Mouse (Mus musculus): ENCODE measurements around the gene Trim2. TPM values are rescaled to one million over a fixed set of nuclear protein-coding genes. Genes with fewer than 3 reads are reported as not detected.

Trim2 gene
- polyA plus RNA-seq, 1 experiment from 2014 or later: 137 TPM

GRCm38 (mm10) chr3:84272293-84273015 lies 34.2 kb downstream of the Trim2 start:
- Histone ChIP-seq H3K9me3 (no peaks in the 10 kb centered on the region), H3K4me2 (no peak overlapping the region), H3K27me3 (no peaks in the 10 kb centered on the region), H3K9ac (no peak overlapping the region), H3K27ac (no peak overlapping the region), H3K36me3 (no peaks in the 10 kb centered on the region), H3K4me3 (no peak overlapping the region), H3K4me1 (replicated peaks) (peaks cover 34% of the 10 kb centered on the region)
- ATAC-seq (ENCODE audit: low FRiP score): no peak
- 67% methylated on average over 10 of the region's 10 CpGs for whole genome bisulfite sequencing

GRCm38 (mm10) chr3:84271794-84272193 lies 34.9 kb downstream of the Trim2 start:
- no peak overlapping the region for H3K27ac ChIP-seq
- H3K27me3 ChIP-seq: no peaks in the 10 kb centered on the region

GRCm38 (mm10) chr3:84271058-84271457 lies 35.6 kb downstream of the Trim2 start:
- 61% methylated on average over 6 of the region's 6 CpGs for WGBS
- Histone ChIP-seq H3K9me3 (no peaks in the 10 kb centered on the region), H3K36me3 (no peaks in the 10 kb centered on the region), H3K27me3 (no peaks in the 10 kb centered on the region), H3K4me3 (no peak overlapping the region), H3K9ac (no peak overlapping the region), H3K27ac (peak overlapping the region; percentile 42; the same call in 1 of the 2 replicates), H3K4me1 (replicated peaks) (peaks cover 37% of the 10 kb centered on the region), H3K4me2 (no peak overlapping the region)
- no peak for ATAC-seq (ENCODE audit: low FRiP score)

More at GRCm38 (mm10) chr3:84271794-84272193, 34.9 kb downstream of the Trim2 start:
- H3K9me3 ChIP-seq: no peaks in the 10 kb centered on the region
- WGBS: 93% methylated on average over 10 of the region's 10 CpGs
- no peak overlapping the region for H3K4me2 ChIP-seq
- no peaks in the 10 kb centered on the region for H3K36me3 ChIP-seq
- ATAC-seq (ENCODE audit: low FRiP score): no peak
- no peak overlapping the region for H3K4me3 ChIP-seq
- H3K9ac ChIP-seq: no peak overlapping the region
- H3K4me1 ChIP-seq (replicated peaks): peaks cover 34% of the 10 kb centered on the region

GRCm38 (mm10) chr3:84270624-84270995 lies 36.1 kb downstream of the Trim2 start:
- Histone ChIP-seq H3K27ac (0 out of 2 replicates have a peak overlapping the region, but pooled peaks have one; percentile 42), H3K9me3 (no peaks in the 10 kb centered on the region), H3K36me3 (no peaks in the 10 kb centered on the region), H3K9ac (peak overlapping the region; percentile 58), H3K4me2 (peak overlapping the region; percentile 41), H3K27me3 (no peaks in the 10 kb centered on the region), H3K4me1 (replicated peaks) (peaks cover 42% of the 10 kb centered on the region), H3K4me3 (peak overlapping the region; percentile 19)
- peak; percentile 55 for ATAC-seq (ENCODE audit: low FRiP score)
- 1% methylated on average over 3 of the region's 3 CpGs for WGBS

- H3K9ac ChIP-seq: peak overlapping the region; percentile 58
- H3K4me3 ChIP-seq: peak overlapping the region; percentile 19
- ATAC-seq (ENCODE audit: low FRiP score): peak; percentile 52; the same call in 1 of the 2 replicates
- peak overlapping the region; percentile 41 for H3K4me2 ChIP-seq
- peaks cover 47% of the 10 kb centered on the region for H3K4me1 ChIP-seq (replicated peaks)
- no peaks in the 10 kb centered on the region for H3K36me3 ChIP-seq
- H3K27me3 ChIP-seq: no peaks in the 10 kb centered on the region
- 0 out of 2 replicates have a peak overlapping the region, but pooled peaks have one; percentile 42 for H3K27ac ChIP-seq
- no peaks in the 10 kb centered on the region for H3K9me3 ChIP-seq
- WGBS: 16% methylated on average over 13 of the region's 13 CpGs
These were observed 36.6 kb downstream of the Trim2 start for GRCm38 (mm10) chr3:84269987-84270623.

GRCm38 (mm10) chr3:84268434-84268833 lies 38.2 kb downstream of the Trim2 start:
- Histone ChIP-seq H3K9me3 (no peaks in the 10 kb centered on the region), H3K4me3 (no peak overlapping the region), H3K36me3 (no peaks in the 10 kb centered on the region), H3K9ac (no peak overlapping the region), H3K4me1 (replicated peaks) (peaks cover 58% of the 10 kb centered on the region), H3K4me2 (no peak overlapping the region), H3K27me3 (no peaks in the 10 kb centered on the region), H3K27ac (no peak overlapping the region)
- no peak for ATAC-seq (ENCODE audit: low FRiP score)
- 71% methylated on average over 3 of the region's 3 CpGs for WGBS

GRCm38 (mm10) chr3:84266391-84266931 lies 40.2 kb downstream of the Trim2 start:
- no peak overlapping the region for H3K27ac ChIP-seq
- no peaks in the 10 kb centered on the region for H3K36me3 ChIP-seq
- no peak overlapping the region for H3K4me3 ChIP-seq
- H3K27me3 ChIP-seq: no peaks in the 10 kb centered on the region
- no peaks in the 10 kb centered on the region for H3K9me3 ChIP-seq
- H3K9ac ChIP-seq: no peak overlapping the region
- H3K4me2 ChIP-seq: no peak overlapping the region
- 74% methylated on average over 3 of the region's 3 CpGs for WGBS
- no peak for ATAC-seq (ENCODE audit: low FRiP score)
- peaks cover 56% of the 10 kb centered on the region for H3K4me1 ChIP-seq (replicated peaks)

GRCm38 (mm10) chr3:84265084-84265483 lies 41.6 kb downstream of the Trim2 start:
- no peak for ATAC-seq (ENCODE audit: low FRiP score)
- Histone ChIP-seq H3K27me3 (no peaks in the 10 kb centered on the region), H3K9ac (no peak overlapping the region), H3K4me1 (replicated peaks) (peaks cover 56% of the 10 kb centered on the region), H3K27ac (peak overlapping the region; percentile 73), H3K4me3 (no peak overlapping the region), H3K9me3 (no peaks in the 10 kb centered on the region), H3K36me3 (no peaks in the 10 kb centered on the region), H3K4me2 (no peak overlapping the region)
- 43% methylated on average over 1 of the region's 1 CpGs for WGBS

GRCm38 (mm10) chr3:84264395-84264794 lies 42.3 kb downstream of the Trim2 start:
- WGBS: 10% methylated on average over 2 of the region's 2 CpGs
- Histone ChIP-seq H3K27ac (peak overlapping the region; percentile 73), H3K9ac (no peak overlapping the region), H3K36me3 (no peaks in the 10 kb centered on the region), H3K27me3 (no peaks in the 10 kb centered on the region), H3K9me3 (no peaks in the 10 kb centered on the region), H3K4me1 (replicated peaks) (peaks cover 51% of the 10 kb centered on the region), H3K4me2 (no peak overlapping the region), H3K4me3 (no peak overlapping the region)
- 0 out of 2 replicates have a peak, but pooled peaks have one; percentile 15 for ATAC-seq (ENCODE audit: low FRiP score)

GRCm38 (mm10) chr3:84262804-84263203 lies 43.9 kb downstream of the Trim2 start:
- Histone ChIP-seq H3K27ac (no peak overlapping the region), H3K36me3 (no peaks in the 10 kb centered on the region), H3K27me3 (no peaks in the 10 kb centered on the region), H3K9me3 (no peaks in the 10 kb centered on the region), H3K9ac (no peak overlapping the region), H3K4me3 (no peak overlapping the region), H3K4me2 (no peak overlapping the region), H3K4me1 (replicated peaks) (peaks cover 59% of the 10 kb centered on the region)
- no peak for ATAC-seq (ENCODE audit: low FRiP score)
- 83% methylated on average over 3 of the region's 3 CpGs for WGBS

GRCm38 (mm10) chr3:84261863-84262262 lies 44.8 kb downstream of the Trim2 start:
- Histone ChIP-seq H3K4me1 (replicated peaks) (peaks cover 64% of the 10 kb centered on the region), H3K9me3 (no peaks in the 10 kb centered on the region), H3K4me3 (no peak overlapping the region), H3K27ac (no peak overlapping the region), H3K36me3 (no peaks in the 10 kb centered on the region), H3K9ac (no peak overlapping the region), H3K4me2 (no peak overlapping the region), H3K27me3 (no peaks in the 10 kb centered on the region)
- 79% methylated on average over 6 of the region's 6 CpGs for WGBS
- no peak for ATAC-seq (ENCODE audit: low FRiP score)

- Histone ChIP-seq H3K4me1 (replicated peaks) (peaks cover 63% of the 10 kb centered on the region), H3K9me3 (no peaks in the 10 kb centered on the region), H3K4me2 (peak overlapping the region; percentile 82), H3K4me3 (no peak overlapping the region), H3K27me3 (no peaks in the 10 kb centered on the region), H3K27ac (peak overlapping the region; percentile 94), H3K36me3 (no peaks in the 10 kb centered on the region), H3K9ac (peak overlapping the region; percentile 96; the same call in 1 of the 2 replicates)
- 17% methylated on average over 7 of the region's 7 CpGs for WGBS
- ATAC-seq (ENCODE audit: low FRiP score): no peak
These were observed 45.8 kb downstream of the Trim2 start for GRCm38 (mm10) chr3:84260837-84261236.

Measured in hindbrain, embryonic 13.5 days (tissue).